Mouse (Mus musculus) midbrain, embryonic 14.5 days (tissue): ENCODE data around the gene Stom. TPM values are rescaled to one million over a fixed set of nuclear protein-coding genes. Genes with fewer than 3 reads are reported as not detected.

Experiments
- ATAC-seq: fragments of 200-750 bp; cut with Nextera tagmentation; 2 replicates; pipeline ENCODE4 v1.8.0; 2017; ENCODE audit warnings: moderate number of reproducible peaks, moderate library complexity; ENCODE audit not compliant: low FRiP score, low TSS enrichment
- DNase-seq: peaks from one replicate; pipeline ENCODE4 v3.0.0-alpha.2; 2015
- H3K27ac ChIP-seq: fragments of 300-500 bp; sonication (generic); replicated peaks from 2 replicates; pipeline ENCODE4 v1.5.1; 2014; ENCODE audit warnings: mild to moderate bottlenecking, low read depth, low read length, moderate library complexity
- H3K27me3 ChIP-seq: fragments of 300-500 bp; sonication (generic); 2 replicates; pipeline ENCODE4 v1.6.1; 2014; ENCODE audit warnings: low read length, control low read depth, mixed read lengths; ENCODE audit not compliant: control insufficient read depth, insufficient read depth
- H3K36me3 ChIP-seq: fragments of 300-500 bp; sonication (generic); 2 replicates; pipeline ENCODE4 v1.6.1; 2014; ENCODE audit warnings: low read length, control low read depth; ENCODE audit not compliant: control insufficient read depth, insufficient read depth
- H3K4me1 ChIP-seq: fragments of 300-500 bp; sonication (generic); 2 replicates; pipeline ENCODE4 v1.6.1; 2014; ENCODE audit warnings: mild to moderate bottlenecking, antibody characterized with exemption, low read length, control low read depth; ENCODE audit not compliant: control insufficient read depth, insufficient read depth
- H3K4me2 ChIP-seq: fragments of 300-500 bp; sonication (generic); 2 replicates; pipeline ENCODE4 v1.6.1; 2014; ENCODE audit warnings: mild to moderate bottlenecking, low read length, moderate library complexity
- H3K4me3 ChIP-seq: fragments of 300-500 bp; sonication (generic); replicated peaks from 2 replicates; pipeline ENCODE4 v1.5.1; 2014; ENCODE audit warnings: low read depth, low read length
- H3K9ac ChIP-seq: fragments of 300-500 bp; sonication (generic); replicated peaks from 2 replicates; pipeline ENCODE4 v1.6.1; 2014; ENCODE audit warnings: mild to moderate bottlenecking, low read length, moderate library complexity
- H3K9me3 ChIP-seq: fragments of 300-500 bp; sonication (generic); 2 replicates; pipeline ENCODE4 v1.6.1; 2016; ENCODE audit warnings: low read length, control low read depth, mixed read lengths; ENCODE audit not compliant: control insufficient read depth
- WGBS: fragments of 180-500 bp; shearing (Covaris S2); extraction: QIAGEN DNeasy Blood & Tissue Kit; methylation state at CpG from one replicate; pipeline ENCODE4 v1.1.7; 2014; 5-methylcytosine and 5-hydroxymethylcytosine counted together
- polyA plus RNA-seq: library from polyadenylated mRNA; unstranded; fragments of >200 nt; fragmentation: Nextera tagmentation; extraction: Ambion mirVana; gene quantifications from 2 replicates; pipeline ENCODE4 v1.2.1, GENCODE M21; 2014

Gene Stom
- polyA plus RNA-seq, 1 experiment from 2014 or later: 11.2 TPM

GRCm38 (mm10) chr2:35265296-35265695 is 71.5 kb downstream of the Stom start:
- WGBS: 53% methylated on average over 8 of the region's 8 CpGs
- Histone ChIP-seq H3K9ac (no peak overlapping the region), H3K27me3 (no peaks in the 10 kb centered on the region), H3K4me2 (no peak overlapping the region), H3K4me3 (no peak overlapping the region), H3K36me3 (no peaks in the 10 kb centered on the region), H3K4me1 (no peaks in the 10 kb centered on the region), H3K27ac (no peak overlapping the region), H3K9me3 (no peaks in the 10 kb centered on the region)
- DNase-seq (peak; percentile 82), ATAC-seq (0 out of 2 replicates have a peak, but pooled peaks have one; percentile 17)

GRCm38 (mm10) chr2:35264095-35264494 is 72.7 kb downstream of the Stom start:
- H3K4me3 ChIP-seq: no peak overlapping the region
- H3K36me3 ChIP-seq: no peaks in the 10 kb centered on the region
- no peaks in the 10 kb centered on the region for H3K4me1 ChIP-seq
- H3K27me3 ChIP-seq: no peaks in the 10 kb centered on the region
- H3K9ac ChIP-seq: no peak overlapping the region
- 85% methylated on average over 1 of the region's 1 CpGs for WGBS
- H3K27ac ChIP-seq: no peak overlapping the region
- ATAC-seq: no peak
- H3K9me3 ChIP-seq: no peaks in the 10 kb centered on the region
- DNase-seq: no peak
- no peak overlapping the region for H3K4me2 ChIP-seq

Other genes with a start within 250 kb of the Stom start
- 0.36 and 0.39 TPM in 2 replicates for gene AI182371, start 235.4 kb downstream of the Stom start, polyA plus RNA-seq
- gene Cntrl, start 227.5 kb downstream of the Stom start, polyA plus RNA-seq: 9.7 and 13.8 TPM in 2 replicates
- gene Rab14, start 135.9 kb downstream of the Stom start, polyA plus RNA-seq: 401 and 415 TPM in 2 replicates
- gene Gsn, start 80.6 kb downstream of the Stom start, polyA plus RNA-seq: 8.8 and 18.9 TPM in 2 replicates
- gene 4930568D16Rik, start 30.8 kb upstream of the Stom start, polyA plus RNA-seq: not detected in 2 replicates
- not detected in 2 replicates for gene 4930402F06Rik, start 60.2 kb upstream of the Stom start, polyA plus RNA-seq
- gene Ggta1, start 126.3 kb upstream of the Stom start, polyA plus RNA-seq: 2.8 and 5.6 TPM in 2 replicates
- 46.4 and 50.6 TPM in 2 replicates for gene Dab2ip, start 221.3 kb upstream of the Stom start, polyA plus RNA-seq